Mouse (Mus musculus) stomach, postnatal 0 days (tissue): ENCODE measurements at regions not wholly inside any gene's neighbourhood (a gene's known extent, or its start where the extent isn't known, plus 50 kb on each side); places are given as distances from the start of the nearest gene placed in this dataset.

ENCODE experiments used
- CTCF ChIP-seq: IDR thresholded peaks from 2 replicates; pipeline ENCODE4 v1.5.1; 2016; ENCODE audit warnings: antibody characterized with exemption, low read depth, mild to moderate bottlenecking, moderate library complexity
- EP300 ChIP-seq: optimal IDR thresholded peaks from 2 replicates; pipeline ENCODE3; 2016; ENCODE audit warnings: antibody characterized with exemption

DNA sequence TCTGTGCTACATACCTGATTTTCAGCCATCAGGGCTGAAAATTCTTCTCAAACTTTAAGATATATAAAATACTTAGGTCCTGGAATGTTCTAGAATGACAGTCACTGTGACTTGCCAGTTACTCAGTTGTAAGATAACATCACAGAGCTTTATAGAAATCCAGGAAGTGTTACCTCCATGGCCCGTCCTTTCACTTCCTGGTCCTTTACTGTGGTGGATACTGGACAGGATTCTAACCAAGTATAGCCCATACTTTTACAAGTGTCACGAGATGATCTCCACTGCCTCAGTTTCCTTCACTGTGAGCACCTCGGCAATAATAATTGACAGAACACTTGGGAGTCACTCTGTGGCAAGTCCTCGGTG is 271.3 kb downstream of the Maf start:
- TF ChIP-seq CTCF (no peak), EP300 (no peak)
